Mouse (Mus musculus) adrenal gland, postnatal 36 days (tissue): ENCODE data around the gene Rfx1. TPM values are rescaled to one million over a fixed set of nuclear protein-coding genes. Genes with fewer than 3 reads are reported as not detected.

ENCODE experiments used
- DNase-seq, 2 experiments: peaks; one replicate each; pipeline ENCODE4 v3.0.0; 2021; ENCODE audit warnings: mixed read lengths in 1 of 2
- total RNA-seq, 2 experiments: library from RNA; stranded (reverse); gene quantifications; 2 replicates each; pipeline ENCODE4 v1.2.3; 2021

Rfx1 gene
- total RNA-seq, 2 experiments from 2014 or later = 13.2 to 19.9 TPM

- no peak for DNase-seq
These were observed 22.6 kb downstream of the Rfx1 start for GRCm38 (mm10) chr8:84089277-84089676.

GRCm38 (mm10) chr8:84090585-84090984 lies 24.0 kb downstream of the Rfx1 start:
- DNase-seq = peak; percentile 62 to 73

GRCm38 (mm10) chr8:84096061-84096460 lies 29.4 kb downstream of the Rfx1 start:
- no peak for DNase-seq

GRCm38 (mm10) chr8:84098376-84098775 lies 31.7 kb downstream of the Rfx1 start:
- DNase-seq = no peak

GRCm38 (mm10) chr8:84101476-84102270 lies 35.0 kb downstream of the Rfx1 start:
- DNase-seq = no peak

- peak in 1 of 2 experiments; percentile 36 for DNase-seq
These were observed 37.0 kb downstream of the Rfx1 start for GRCm38 (mm10) chr8:84103601-84104000.

GRCm38 (mm10) chr8:84104221-84104620 lies 37.6 kb downstream of the Rfx1 start:
- peak in 1 of 2 experiments; percentile 46 for DNase-seq

GRCm38 (mm10) chr8:84104697-84105609 lies 38.3 kb downstream of the Rfx1 start, which contains the start of gene Dcaf15:
Gene Dcaf15, minus strand, starts transcription at chr8:84104768.
- peak; percentile 97 to 99 for DNase-seq

- no peak for DNase-seq
These were observed 39.0 kb downstream of the Rfx1 start for GRCm38 (mm10) chr8:84105676-84106075.

- DNase-seq = no peak
These were observed 39.8 kb downstream of the Rfx1 start for GRCm38 (mm10) chr8:84106216-84107040.

- no peak for DNase-seq
These were observed 49.0 kb downstream of the Rfx1 start for GRCm38 (mm10) chr8:84115646-84116045.

GRCm38 (mm10) chr8:84122151-84122550 lies 55.5 kb downstream of the Rfx1 start:
- no peak for DNase-seq

- DNase-seq = peak; percentile 51 to 55
These were observed 59.0 kb downstream of the Rfx1 start, which contains the start of gene Podnl1 for GRCm38 (mm10) chr8:84125656-84126055. Gene Podnl1, plus strand, starts transcription at chr8:84125989.

- no peak for DNase-seq
These were observed 60.1 kb downstream of the Rfx1 start for GRCm38 (mm10) chr8:84126742-84127141.

- DNase-seq = no peak
These were observed 60.7 kb downstream of the Rfx1 start for GRCm38 (mm10) chr8:84127202-84127901.

GRCm38 (mm10) chr8:84128277-84128676 lies 61.6 kb downstream of the Rfx1 start:
- no peak for DNase-seq

GRCm38 (mm10) chr8:84130806-84131205 lies 64.2 kb downstream of the Rfx1 start:
- peak in 1 of 2 experiments; percentile 37 for DNase-seq

- DNase-seq = no peak
These were observed 65.6 kb downstream of the Rfx1 start for GRCm38 (mm10) chr8:84132225-84132624.

- DNase-seq = no peak
These were observed 71.2 kb downstream of the Rfx1 start for GRCm38 (mm10) chr8:84137848-84138247.

- DNase-seq = no peak
These were observed 74.2 kb downstream of the Rfx1 start for GRCm38 (mm10) chr8:84140838-84141237.

GRCm38 (mm10) chr8:84144636-84145245 lies 78.1 kb downstream of the Rfx1 start:
- peak in 1 of 2 experiments; percentile 40 for DNase-seq
